Mouse (Mus musculus): ENCODE data around the gene Gm3106. TPM values are rescaled to one million over a fixed set of nuclear protein-coding genes. Genes with fewer than 3 reads are reported as not detected.
"Not testable (repeated sequence)": the region's sequence is repeated elsewhere in the genome, so short reads cannot be mapped to it uniquely, and the experiment has no call there.

The Gm3106 gene
- polyA plus RNA-seq (2015; fragmentation: Nextera tagmentation; extraction: Ambion mirVana), result not detected in 2 replicates

DNA sequence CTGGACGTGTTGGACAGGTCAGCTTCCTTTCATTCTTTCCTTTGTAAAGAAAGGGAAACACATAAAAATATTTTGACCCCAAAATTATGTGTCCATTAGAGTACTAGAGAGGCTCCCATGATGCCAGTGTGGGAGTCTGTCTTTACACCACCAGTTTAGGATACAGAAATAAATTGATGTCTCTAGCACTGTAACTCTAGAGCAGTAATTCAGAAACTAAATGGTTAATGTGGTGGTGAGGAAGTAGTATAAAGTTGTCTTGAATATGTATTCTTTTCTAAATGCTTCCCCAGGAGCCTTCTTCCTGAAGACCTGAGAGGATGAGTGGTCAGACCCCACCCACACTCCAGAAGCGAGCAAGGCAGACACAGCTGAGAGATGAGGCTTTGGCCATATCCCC, at the start of gene Gm3106:
Gene Gm3106 (plus strand): TSS at position 301 of the 400 bp plus-strand sequence.
- not testable (repeated sequence) for H3K9me3 ChIP-seq (replicated peaks; ENCODE audit: low read length); ATAC-seq (replicated peaks; ENCODE audit: low FRiP score, low read depth); H3K27ac ChIP-seq; DNase-seq (ENCODE audit: low spot score); H3K9ac ChIP-seq (ENCODE audit: low read depth, low read length); H3K36me3 ChIP-seq (ENCODE audit: insufficient read depth, low read length); H3K4me3 ChIP-seq (replicated peaks; ENCODE audit: low read depth, low read length); H3K4me2 ChIP-seq (ENCODE audit: low read length); H3K4me1 ChIP-seq (replicated peaks; ENCODE audit: insufficient read depth, low read length); H3K27me3 ChIP-seq (ENCODE audit: insufficient read depth, low read length)
- WGBS, result no CpG with 5 or more reads among the region's 2 CpGs

Other genes with a start within 250 kb of the Gm3106 start
- gene BC061212, start 147.5 kb upstream of the Gm3106 start, polyA plus RNA-seq (2015; fragmentation: Nextera tagmentation; extraction: Ambion mirVana), result not detected in 2 replicates
- not detected in 2 replicates for gene Gm6351, start 141.6 kb upstream of the Gm3106 start, polyA plus RNA-seq (2015; fragmentation: Nextera tagmentation; extraction: Ambion mirVana)
- gene A430089I19Rik, start 88.8 kb downstream of the Gm3106 start, polyA plus RNA-seq (2015; fragmentation: Nextera tagmentation; extraction: Ambion mirVana), result not detected in 2 replicates
- not detected in 2 replicates for gene Gm6502, start 96.4 kb downstream of the Gm3106 start, polyA plus RNA-seq (2015; fragmentation: Nextera tagmentation; extraction: Ambion mirVana)
- not detected in 2 replicates for gene AA792892, start 121.7 kb downstream of the Gm3106 start, polyA plus RNA-seq (2015; fragmentation: Nextera tagmentation; extraction: Ambion mirVana)
- not detected in 2 replicates for gene Gm7682, start 227.8 kb downstream of the Gm3106 start, polyA plus RNA-seq (2015; fragmentation: Nextera tagmentation; extraction: Ambion mirVana)

Data from kidney, postnatal 0 days (tissue).